Mouse (Mus musculus): Measurements from ENCODE around the gene OR5BS1P. TPM values are rescaled to one million over a fixed set of nuclear protein-coding genes. Genes with fewer than 3 reads are reported as not detected.

OR5BS1P gene
- total and polyA plus RNA-seq, 3 experiments, result not detected

DNA sequence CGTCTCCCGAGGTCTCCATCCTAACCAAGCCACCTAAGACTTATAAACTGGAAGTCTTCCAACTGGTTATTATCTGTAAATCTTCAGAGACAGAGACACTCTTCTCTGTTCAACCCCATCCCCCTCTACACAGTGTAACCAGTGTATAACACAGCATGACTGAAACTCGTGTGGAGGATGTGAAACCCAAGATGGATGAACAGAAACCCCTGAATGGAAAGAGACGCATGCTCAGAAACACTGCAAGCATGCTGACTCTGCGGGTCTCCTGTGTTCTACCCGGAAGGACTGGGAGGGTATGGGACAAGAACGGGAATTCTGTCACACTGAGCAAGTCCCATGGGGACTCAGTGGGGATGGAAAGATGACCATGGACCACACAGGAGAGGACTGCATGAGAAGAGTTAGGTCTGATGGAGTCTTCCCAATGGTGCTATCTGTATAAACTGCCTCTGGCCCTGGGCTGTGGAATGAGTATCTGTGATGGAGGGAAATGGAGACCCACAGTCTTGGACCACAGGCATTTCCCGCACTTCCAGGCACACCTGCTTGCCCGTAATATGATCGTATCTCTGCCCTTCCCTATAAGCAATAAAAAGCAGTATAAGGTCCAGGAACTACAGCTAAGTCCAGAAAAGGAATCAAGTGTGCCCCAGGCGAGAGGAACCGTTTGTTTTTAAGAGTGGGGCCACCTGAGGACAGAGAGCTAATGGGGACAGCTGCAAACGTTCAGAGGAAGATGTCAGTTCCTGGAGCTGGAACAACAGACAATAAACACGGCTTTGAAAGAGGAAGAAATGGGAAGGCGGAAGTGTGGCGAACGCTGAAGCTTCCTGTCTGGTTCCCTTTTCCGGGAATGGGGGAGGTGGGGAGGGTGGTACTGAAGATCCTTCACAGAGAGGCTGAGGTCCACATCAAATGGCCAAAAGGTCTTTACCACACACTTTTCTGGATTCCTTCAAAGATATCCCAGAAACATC lies 14.5 kb downstream of the OR5BS1P start:
- H3K79me2 ChIP-seq (replicated peaks; ENCODE audit: control insufficient read depth, extremely low read depth, insufficient read depth, poor library complexity, severe bottlenecking), result no peaks in the 10 kb centered on the region
- in situ Hi-C loops (cut with MboI; ENCODE audit: low pct_ligation_motif_present, low pct_unique_long_range_greater_than_20kb, low sequenced_read_pairs), result no loop called here
- peaks cover 5% of the 10 kb centered on the region for H3K9me3 ChIP-seq (replicated peaks; ENCODE audit: low read length)
- H3K27ac ChIP-seq (ENCODE audit: insufficient read depth, low read depth), result peak overlapping the region; percentile 84
- no peaks in the 10 kb centered on the region for H3K36me3 ChIP-seq (replicated peaks in 1 of 2; ENCODE audit: control insufficient read depth in 1 of 2, insufficient read depth in 1 of 2, low read length in 1 of 2)
- peak overlapping the region in 2 of 3 experiments; percentile 11 to 31 for H3K4me3 ChIP-seq (replicated peaks in 1 of 3; ENCODE audit: low read depth in 2 of 3, low read length in 2 of 3, poor library complexity in 1 of 3)
- H3K4me1 ChIP-seq (ENCODE audit: control insufficient read depth in 1 of 2, insufficient read depth in 2 of 2), result peaks cover 26 to 60% of the 10 kb centered on the region in 2 experiments
- DNase-seq (ENCODE audit: extremely low read depth), result peak; percentile 97
- dilution Hi-C loops (cut with MboI; ENCODE audit: extremely low pct_ligation_motif_present, extremely low pct_unique_long_range_greater_than_20kb, low sequenced_read_pairs), result no loop called here
- H3K4me2 ChIP-seq (ENCODE audit: insufficient read depth, low read depth, poor library complexity, severe bottlenecking), result peak overlapping the region; percentile 40
- H3K27me3 ChIP-seq (replicated peaks), result no peaks in the 10 kb centered on the region
- 0 out of 2 replicates have a peak overlapping the region, but pooled peaks have one; percentile 39 for H3K9ac ChIP-seq (ENCODE audit: insufficient read depth, low read depth)
- TF ChIP-seq CHD2 (IDR thresholded peaks at IDR 0.05; ENCODE audit: low read length) (peak; percentile 97), EP300 (IDR thresholded peaks at IDR 0.05; ENCODE audit: low read length) (peak; percentile 97), E2F4 (IDR thresholded peaks at IDR 0.05; ENCODE audit: insufficient replicate concordance, low read depth, low read length) (peak; percentile 70; the same call in 1 of the 2 replicates), CHD1 (IDR thresholded peaks at IDR 0.05; ENCODE audit: low read depth, low read length) (no peak), UBTF (IDR thresholded peaks at IDR 0.05; ENCODE audit: low read depth, low read length) (no peak), MEF2A (IDR thresholded peaks at IDR 0.05; ENCODE audit: borderline replicate concordance, low read depth, low read length) (peak; percentile 91), MAFK (IDR thresholded peaks at IDR 0.05; ENCODE audit: insufficient replicate concordance, low read length) (peak; percentile 96), PAX5 (IDR thresholded peaks at IDR 0.05; ENCODE audit: low read length) (no peak), ZNF384 (IDR thresholded peaks at IDR 0.05; ENCODE audit: low read depth, low read length) (no peak; the same call in none of the 2 replicates), ZC3H11A (IDR thresholded peaks at IDR 0.05; ENCODE audit: low read depth, low read length) (no peak), MXI1 (IDR thresholded peaks at IDR 0.05; ENCODE audit: low read depth, low read length) (peak; percentile 71; the same call in 1 of the 2 replicates), ZKSCAN1 (IDR thresholded peaks at IDR 0.05; ENCODE audit: borderline replicate concordance, low read depth, low read length) (no peak), TBP (conservative IDR thresholded peaks at IDR 0.05; ENCODE audit: low read depth, low read length) (peak; percentile 69), GABPA (IDR thresholded peaks at IDR 0.05; ENCODE audit: insufficient replicate concordance, low read depth, low read length) (no peak), SMC3 (IDR thresholded peaks at IDR 0.05; ENCODE audit: low read depth, low read length) (no peak; the same call in 1 of the 2 replicates), SIN3A (IDR thresholded peaks at IDR 0.05; ENCODE audit: low read length) (peak; percentile 91), RCOR1 (conservative IDR thresholded peaks at IDR 0.05; ENCODE audit: low read depth, low read length) (peak; percentile 96), MAX (IDR thresholded peaks at IDR 0.05; ENCODE audit: low read length) (peak; percentile 98), CTCF (conservative IDR thresholded peaks at IDR 0.05 in 1 of 2, IDR thresholded peaks at IDR 0.05 in 1 of 2; ENCODE audit: low read depth in 2 of 2, low read length in 2 of 2) (no peak), BHLHE40 (IDR thresholded peaks at IDR 0.05; ENCODE audit: low read depth, low read length) (peak; percentile 98), MAZ (IDR thresholded peaks at IDR 0.05; ENCODE audit: low read depth, low read length) (peak; percentile 86), ZMIZ1 (IDR thresholded peaks at IDR 0.05; ENCODE audit: low read depth, low read length) (peak; percentile 62), HCFC1 (IDR thresholded peaks at IDR 0.05; ENCODE audit: low read depth, low read length) (peak; percentile 69), IRF4 (IDR thresholded peaks at IDR 0.05; ENCODE audit: low read depth, low read length) (peak; percentile 99), USF1 (IDR thresholded peaks at IDR 0.05; ENCODE audit: low read depth, low read length) (no peak), MYC (IDR thresholded peaks at IDR 0.05; ENCODE audit: low read depth, low read length) (peak; percentile 98), ELF1 (IDR thresholded peaks at IDR 0.05; ENCODE audit: low read depth, low read length) (peak; percentile 91), ETS1 (conservative IDR thresholded peaks at IDR 0.05; ENCODE audit: low read depth, low read length) (peak; percentile 95), TCF12 (IDR thresholded peaks at IDR 0.05; ENCODE audit: low read depth, low read length) (peak; percentile 84; the same call in 1 of the 2 replicates), JUND (conservative IDR thresholded peaks at IDR 0.05; ENCODE audit: low read depth, low read length) (peak; percentile 59; the same call in 1 of the 2 replicates), JUN (IDR thresholded peaks at IDR 0.05; ENCODE audit: insufficient read depth, low read depth, low read length) (no peak), NRF1 (IDR thresholded peaks at IDR 0.05; ENCODE audit: low read depth, low read length) (peak; percentile 86), POLR2A (IDR thresholded peaks at IDR 0.05; ENCODE audit: low read depth, low read length) (peak; percentile 60; the same call in 1 of the 2 replicates), RAD21 (IDR thresholded peaks at IDR 0.05; ENCODE audit: low read depth, low read length) (no peak; the same call in 1 of the 2 replicates), KAT2A (IDR thresholded peaks at IDR 0.05; ENCODE audit: insufficient replicate concordance, low read length) (0 out of 2 replicates have a peak, but pooled peaks have one; percentile 22), POLR2AphosphoS2 (IDR thresholded peaks at IDR 0.05; ENCODE audit: low read depth, low read length) (no peak), USF2 (conservative IDR thresholded peaks at IDR 0.05; ENCODE audit: low read depth, low read length) (0 out of 2 replicates have a peak, but pooled peaks have one; percentile 3)
